ENCODE assay signal across 12 mouse cellular contexts in genomic region chr5:97300861-97301260, GRCm38 (mm10).
A peak's percentile ranks its signal among the peaks of the same experiment; 100 is the strongest.
DNase-seq lines count a peak whose midpoint lies in the region; ATAC-seq and TF ChIP-seq lines count a peak whose summit lies in the region.
"Had no signal": no experiment of that assay in that cellular context is flagged by ENCODE, and none has a peak within 500 bp of the region (broad histone marks: within the 10 kb centered on the region; RNA-seq: fewer than 3 reads in every experiment).

No protein-coding gene starts in this region.

- no peak overlapping the region for H3K9ac ChIP-seq in midbrain, embryonic 13.5 days (replicated peaks)
- H3K9ac ChIP-seq in midbrain, embryonic 15.5 days, result no peak overlapping the region
- no peak overlapping the region for H3K9ac ChIP-seq in forebrain, postnatal 0 days
- no peak overlapping the region for H3K9ac ChIP-seq in intestine, embryonic 16.5 days (ENCODE audit: low read depth, low read length)

- 0 out of 2 replicates have a peak, but pooled peaks have one; percentile 34 for ATAC-seq in midbrain, embryonic 13.5 days
- no peak for ATAC-seq in midbrain, embryonic 15.5 days (replicated peaks)
- ATAC-seq in forebrain, postnatal 0 days, result peak; percentile 95
- ATAC-seq in intestine, embryonic 16.5 days, result no peak

- H3K36me3 ChIP-seq in midbrain, embryonic 13.5 days, result no peaks in the 10 kb centered on the region
- H3K36me3 ChIP-seq in midbrain, embryonic 15.5 days (replicated peaks), result no peaks in the 10 kb centered on the region
- H3K36me3 ChIP-seq in forebrain, postnatal 0 days (ENCODE audit: insufficient read depth), result no peaks in the 10 kb centered on the region
- no peaks in the 10 kb centered on the region for H3K36me3 ChIP-seq in intestine, embryonic 16.5 days (ENCODE audit: control insufficient read depth, insufficient read depth, low read length)
- H3K36me3 ChIP-seq: G1E had no signal

- intact Hi-C loops in left cerebral cortex, postnatal 36 days (cut with DNase I), result no loop called here
- intact Hi-C loops in gastrocnemius, postnatal 14 days (cut with DNase I; ENCODE audit: low total_unique reads), result no loop called here

- DNase-seq in forebrain, postnatal 0 days, result peak; percentile 86
- peak; percentile 58 to 64 for DNase-seq in left cerebral cortex, postnatal 36 days (ENCODE audit: low spot score in 2 of 2)
- peak; percentile 68 for DNase-seq in right cerebral cortex, postnatal 4 days
- no peak for DNase-seq in gastrocnemius, postnatal 14 days
- DNase-seq in urinary bladder, postnatal 36 days (ENCODE audit: low spot score in 2 of 2), result no peak
- DNase-seq: gastrocnemius, postnatal 25 days; kidney, adult 2 months; lung, postnatal 10 days had no signal

- H3K4me3 ChIP-seq in midbrain, embryonic 13.5 days (replicated peaks), result no peak overlapping the region
- no peak overlapping the region for H3K4me3 ChIP-seq in midbrain, embryonic 15.5 days
- H3K4me3 ChIP-seq in forebrain, postnatal 0 days (ENCODE audit: low read depth, low read length), result no peak overlapping the region
- no peak overlapping the region for H3K4me3 ChIP-seq in intestine, embryonic 16.5 days (ENCODE audit: low read length)

- H3K27ac ChIP-seq in midbrain, embryonic 13.5 days, result no peak overlapping the region
- no peak overlapping the region for H3K27ac ChIP-seq in midbrain, embryonic 15.5 days
- no peak overlapping the region for H3K27ac ChIP-seq in forebrain, postnatal 0 days (ENCODE audit: low read depth, low read length)
- no peak overlapping the region for H3K27ac ChIP-seq in intestine, embryonic 16.5 days (ENCODE audit: low read length)

- no peak overlapping the region for H3K4me2 ChIP-seq in midbrain, embryonic 13.5 days (replicated peaks)
- no peak overlapping the region for H3K4me2 ChIP-seq in midbrain, embryonic 15.5 days
- no peak overlapping the region for H3K4me2 ChIP-seq in forebrain, postnatal 0 days (ENCODE audit: low read depth)
- H3K4me2 ChIP-seq in intestine, embryonic 16.5 days (ENCODE audit: low read depth, low read length), result no peak overlapping the region

- no peaks in the 10 kb centered on the region for H3K9me3 ChIP-seq in midbrain, embryonic 13.5 days
- H3K9me3 ChIP-seq in midbrain, embryonic 15.5 days, result no peaks in the 10 kb centered on the region
- H3K9me3 ChIP-seq in forebrain, postnatal 0 days (ENCODE audit: low read length), result no peaks in the 10 kb centered on the region
- H3K9me3 ChIP-seq in intestine, embryonic 16.5 days (ENCODE audit: control insufficient read depth, low read length), result no peaks in the 10 kb centered on the region
- H3K9me3 ChIP-seq: G1E had no signal

- H3K27me3 ChIP-seq in midbrain, embryonic 13.5 days, result no peaks in the 10 kb centered on the region
- H3K27me3 ChIP-seq in midbrain, embryonic 15.5 days (replicated peaks), result no peaks in the 10 kb centered on the region
- no peaks in the 10 kb centered on the region for H3K27me3 ChIP-seq in forebrain, postnatal 0 days (ENCODE audit: insufficient read depth, low read length)
- no peaks in the 10 kb centered on the region for H3K27me3 ChIP-seq in intestine, embryonic 16.5 days (replicated peaks; ENCODE audit: control insufficient read depth, insufficient read depth, low read length)

- WGBS in midbrain, embryonic 13.5 days, result 57% methylated on average over 5 of the region's 5 CpGs
- 50% methylated on average over 5 of the region's 5 CpGs for WGBS in midbrain, embryonic 15.5 days
- WGBS in forebrain, postnatal 0 days, result 55% methylated on average over 5 of the region's 5 CpGs
- WGBS in intestine, embryonic 16.5 days, result 69% methylated on average over 5 of the region's 5 CpGs

- H3K4me1 ChIP-seq in midbrain, embryonic 13.5 days (replicated peaks), result peaks cover 8% of the 10 kb centered on the region; the same call in 1 of the 2 replicates
- H3K4me1 ChIP-seq in midbrain, embryonic 15.5 days, result no peaks in the 10 kb centered on the region
- no peaks in the 10 kb centered on the region for H3K4me1 ChIP-seq in forebrain, postnatal 0 days (ENCODE audit: insufficient read depth)
- H3K4me1 ChIP-seq in intestine, embryonic 16.5 days (ENCODE audit: control insufficient read depth, insufficient read depth, low read length), result no peaks in the 10 kb centered on the region

- TF ChIP-seq CTCF in forebrain, postnatal 0 days (IDR thresholded peaks at IDR 0.05; ENCODE audit: low read depth), result no peak

Comparison
In these comparisons a context has a peak if more than half of its experiments do, and no peak if none do; other contexts are left out.
1. ATAC-seq: peak in midbrain, embryonic 13.5 days (single experiment) and forebrain, postnatal 0 days (single experiment); none in midbrain, embryonic 15.5 days (single experiment) and intestine, embryonic 16.5 days (single experiment).
2. DNase-seq: peak in forebrain, postnatal 0 days (single experiment), left cerebral cortex, postnatal 36 days (2 of 2) and right cerebral cortex, postnatal 4 days (single experiment); none in gastrocnemius, postnatal 14 days (single experiment) and urinary bladder, postnatal 36 days (0 of 2).